Mouse (Mus musculus) limb, embryonic 11.5 days (tissue): ENCODE measurements around the gene Tspan14. TPM values are rescaled to one million over a fixed set of nuclear protein-coding genes. Genes with fewer than 3 reads are reported as not detected.

ENCODE experiments used
- ATAC-seq: fragments of 200-750 bp; cut with Nextera tagmentation; 2 replicates; pipeline ENCODE4 v1.8.0; 2017; ENCODE audit warnings: low read depth; ENCODE audit not compliant: insufficient number of reproducible peaks, low FRiP score, low TSS enrichment
- DNase-seq: peaks from one replicate; pipeline ENCODE4 v3.0.0-alpha.2; 2015; ENCODE audit warnings: low spot score
- H3K27ac ChIP-seq: fragments of 300-500 bp; sonication (generic); replicated peaks from 2 replicates; pipeline ENCODE4 v1.5.1; 2014; ENCODE audit warnings: low read depth, mild to moderate bottlenecking, low read length
- H3K27me3 ChIP-seq: fragments of 300-500 bp; sonication (generic); 2 replicates; pipeline ENCODE4 v1.6.1; 2014; ENCODE audit warnings: mild to moderate bottlenecking, low read length, mixed read lengths; ENCODE audit not compliant: control insufficient read depth, insufficient read depth
- H3K36me3 ChIP-seq: fragments of 300-500 bp; sonication (generic); 2 replicates; pipeline ENCODE4 v1.6.1; 2014; ENCODE audit warnings: mild to moderate bottlenecking, low read length, moderate library complexity, mixed read lengths; ENCODE audit not compliant: control insufficient read depth, insufficient read depth
- H3K4me1 ChIP-seq: fragments of 300-500 bp; sonication (generic); 2 replicates; pipeline ENCODE4 v1.6.1; 2014; ENCODE audit warnings: low read length, mixed read lengths; ENCODE audit not compliant: control insufficient read depth, insufficient read depth
- H3K4me2 ChIP-seq: fragments of 300-500 bp; sonication (generic); 2 replicates; pipeline ENCODE4 v1.6.1; 2014; ENCODE audit warnings: low read depth, mild to moderate bottlenecking, moderate library complexity; ENCODE audit not compliant: severe bottlenecking
- H3K4me3 ChIP-seq: fragments of 300-500 bp; sonication (generic); 2 replicates; pipeline ENCODE4 v1.5.1; 2014; ENCODE audit warnings: low read depth, low read length
- H3K9ac ChIP-seq: fragments of 300-500 bp; sonication (generic); 2 replicates; pipeline ENCODE4 v1.6.1; 2014; ENCODE audit warnings: mild to moderate bottlenecking, low read length
- H3K9me3 ChIP-seq: fragments of 300-500 bp; sonication (generic); 2 replicates; pipeline ENCODE4 v1.6.1; 2016; ENCODE audit warnings: low read length; ENCODE audit not compliant: control insufficient read depth
- WGBS: fragments of 180-500 bp; shearing (Covaris S2); extraction: QIAGEN DNeasy Blood & Tissue Kit; methylation state at CpG from one replicate; pipeline ENCODE4 v1.1.7; 2014; 5-methylcytosine and 5-hydroxymethylcytosine counted together
- polyA plus RNA-seq: library from polyadenylated mRNA; unstranded; fragments of >200 nt; fragmentation: Nextera tagmentation; extraction: Ambion mirVana; gene quantifications from 2 replicates; pipeline ENCODE4 v1.2.1, GENCODE M21; 2014

Tspan14 gene
- 79.5 and 87.0 TPM in 2 replicates for polyA plus RNA-seq

GRCm38 (mm10) chr14:40966392-40966861, at the start of gene Tspan14:
Tspan14 (minus strand) TSS chr14:40966807.
- Histone ChIP-seq H3K4me2 (peak within 1 kb of the TSS; percentile 75), H3K36me3 (no peaks in the 10 kb centered on the region), H3K27ac (peak within 1 kb of the TSS; percentile 77), H3K4me3 (peak within 1 kb of the TSS; percentile 82), H3K4me1 (peaks cover 12% of the 10 kb centered on the region; the same call in 1 of the 2 replicates), H3K9ac (peak within 1 kb of the TSS; percentile 88), H3K27me3 (no peaks in the 10 kb centered on the region), H3K9me3 (no peaks in the 10 kb centered on the region)
- WGBS, result under 1% methylated on average over 47 of the region's 54 CpGs
- DNase-seq (no peak), ATAC-seq (no peak; the same call in none of the 2 replicates)

- Histone ChIP-seq H3K4me2 (no peak overlapping the region), H3K36me3 (no peaks in the 10 kb centered on the region), H3K9ac (no peak overlapping the region), H3K4me1 (no peaks in the 10 kb centered on the region), H3K9me3 (no peaks in the 10 kb centered on the region), H3K27me3 (no peaks in the 10 kb centered on the region), H3K4me3 (no peak overlapping the region), H3K27ac (no peak overlapping the region)
- ATAC-seq (no peak), DNase-seq (no peak)
- 78% methylated on average over 5 of the region's 5 CpGs for WGBS
Measured at GRCm38 (mm10) chr14:41014701-41015240, 48.2 kb upstream of the Tspan14 start.

GRCm38 (mm10) chr14:41013630-41014613, 47.3 kb upstream of the Tspan14 start, which contains the start of gene Fam213a:
Fam213a (minus strand) TSS chr14:41013788.
- Histone ChIP-seq H3K27me3 (no peaks in the 10 kb centered on the region), H3K9ac (peak within 1 kb of the TSS; percentile 63), H3K9me3 (no peaks in the 10 kb centered on the region), H3K36me3 (no peaks in the 10 kb centered on the region), H3K27ac (no peak within 1 kb of the TSS), H3K4me3 (peak within 1 kb of the TSS; percentile 55), H3K4me2 (peak within 1 kb of the TSS; percentile 74), H3K4me1 (no peaks in the 10 kb centered on the region)
- ATAC-seq (peak; percentile 95), DNase-seq (peak; percentile 86)
- 6% methylated on average over 32 of the region's 32 CpGs for WGBS

GRCm38 (mm10) chr14:41013143-41013542, 46.5 kb upstream of the Tspan14 start:
- Histone ChIP-seq H3K27ac (no peak overlapping the region), H3K4me1 (no peaks in the 10 kb centered on the region), H3K4me3 (peak overlapping the region; percentile 55), H3K4me2 (peak overlapping the region; percentile 74), H3K27me3 (no peaks in the 10 kb centered on the region), H3K9ac (peak overlapping the region; percentile 63), H3K36me3 (no peaks in the 10 kb centered on the region), H3K9me3 (no peaks in the 10 kb centered on the region)
- no peak for DNase-seq
- 26% methylated on average over 9 of the region's 9 CpGs for WGBS
- 0 out of 2 replicates have a peak, but pooled peaks have one; percentile 7 for ATAC-seq

GRCm38 (mm10) chr14:41011916-41012315, 45.3 kb upstream of the Tspan14 start:
- H3K36me3 ChIP-seq, result no peaks in the 10 kb centered on the region
- no peaks in the 10 kb centered on the region for H3K27me3 ChIP-seq
- 78% methylated on average over 3 of the region's 3 CpGs for WGBS
- H3K4me2 ChIP-seq, result no peak overlapping the region
- H3K27ac ChIP-seq, result no peak overlapping the region
- DNase-seq (no peak), ATAC-seq (no peak)
- H3K4me1 ChIP-seq, result no peaks in the 10 kb centered on the region
- H3K9ac ChIP-seq, result no peak overlapping the region
- H3K4me3 ChIP-seq, result no peak overlapping the region
- H3K9me3 ChIP-seq, result no peaks in the 10 kb centered on the region

GRCm38 (mm10) chr14:41008138-41008537, 41.5 kb upstream of the Tspan14 start:
- Histone ChIP-seq H3K4me2 (no peak overlapping the region), H3K36me3 (no peaks in the 10 kb centered on the region), H3K4me3 (no peak overlapping the region), H3K27ac (no peak overlapping the region), H3K9ac (no peak overlapping the region), H3K27me3 (no peaks in the 10 kb centered on the region), H3K9me3 (no peaks in the 10 kb centered on the region), H3K4me1 (no peaks in the 10 kb centered on the region; the same call in 1 of the 2 replicates)
- 75% methylated on average over 2 of the region's 2 CpGs for WGBS
- DNase-seq (no peak), ATAC-seq (no peak)

- ATAC-seq, result no peak
- no peak for DNase-seq
- WGBS, result 29% methylated on average over 5 of the region's 5 CpGs
- Histone ChIP-seq H3K36me3 (no peaks in the 10 kb centered on the region), H3K4me3 (no peak overlapping the region), H3K27me3 (no peaks in the 10 kb centered on the region), H3K27ac (no peak overlapping the region), H3K4me1 (no peaks in the 10 kb centered on the region; the same call in 1 of the 2 replicates), H3K9me3 (no peaks in the 10 kb centered on the region), H3K4me2 (no peak overlapping the region), H3K9ac (no peak overlapping the region)
Measured at GRCm38 (mm10) chr14:41007641-41008040, 41.0 kb upstream of the Tspan14 start.

GRCm38 (mm10) chr14:41006899-41007298, 40.3 kb upstream of the Tspan14 start:
- no peak for ATAC-seq
- H3K4me2 ChIP-seq, result no peak overlapping the region
- no peak overlapping the region for H3K27ac ChIP-seq
- whole genome bisulfite sequencing, result 74% methylated on average over 3 of the region's 3 CpGs
- H3K9me3 ChIP-seq, result no peaks in the 10 kb centered on the region
- peaks cover under 1% of the 10 kb centered on the region; the same call in 1 of the 2 replicates for H3K4me1 ChIP-seq
- no peaks in the 10 kb centered on the region for H3K27me3 ChIP-seq
- no peak overlapping the region for H3K4me3 ChIP-seq
- H3K9ac ChIP-seq, result no peak overlapping the region
- no peak for DNase-seq
- no peaks in the 10 kb centered on the region for H3K36me3 ChIP-seq
